Mouse (Mus musculus) heart, embryonic 10.5 days (tissue): ENCODE results near the gene Cenpo. TPM values are rescaled to one million over a fixed set of nuclear protein-coding genes. Genes with fewer than 3 reads are reported as not detected.
A peak's percentile ranks its signal among the peaks of the same experiment; 100 is the strongest.

Source experiments
- DNase-seq: peaks from one replicate; pipeline ENCODE4 v3.0.0-alpha.2; 2017; ENCODE audit warnings: low spot score
- H3K27ac ChIP-seq: fragments of 300-500 bp; sonication (generic); 2 replicates; pipeline ENCODE4 v1.5.1; 2016; ENCODE audit warnings: mild to moderate bottlenecking
- H3K27me3 ChIP-seq: fragments of 300-500 bp; sonication (generic); 2 replicates; pipeline ENCODE4 v1.6.1; 2016; ENCODE audit warnings: mild to moderate bottlenecking; ENCODE audit not compliant: poor library complexity, insufficient read depth, severe bottlenecking
- H3K36me3 ChIP-seq: fragments of 300-500 bp; sonication (generic); 2 replicates; pipeline ENCODE4 v1.6.1; 2016; ENCODE audit warnings: mild to moderate bottlenecking, moderate library complexity
- H3K4me1 ChIP-seq: fragments of 300-500 bp; sonication (generic); 2 replicates; pipeline ENCODE4 v1.6.1; 2016; ENCODE audit warnings: mild to moderate bottlenecking
- H3K4me3 ChIP-seq: fragments of 300-500 bp; sonication (generic); 2 replicates; pipeline ENCODE4 v1.5.1; 2016; ENCODE audit warnings: mild to moderate bottlenecking, moderate library complexity
- H3K9me3 ChIP-seq: fragments of 300-500 bp; sonication (generic); 2 replicates; pipeline ENCODE4 v1.6.1; 2016; ENCODE audit warnings: mild to moderate bottlenecking, moderate library complexity
- WGBS: fragments of 180-500 bp; shearing (Covaris S2); methylation state at CpG from one replicate; pipeline ENCODE4 v1.1.7; 2016; 5-methylcytosine and 5-hydroxymethylcytosine counted together
- polyA plus RNA-seq: library from polyadenylated mRNA; unstranded; fragments of >200 nt; fragmentation: Nextera tagmentation; extraction: Ambion mirVana; gene quantifications from 2 replicates; pipeline ENCODE4 v1.2.1, GENCODE M21; 2016

The Cenpo gene
- polyA plus RNA-seq, 1 experiment from 2014 or later: 14.5 TPM

DNA sequence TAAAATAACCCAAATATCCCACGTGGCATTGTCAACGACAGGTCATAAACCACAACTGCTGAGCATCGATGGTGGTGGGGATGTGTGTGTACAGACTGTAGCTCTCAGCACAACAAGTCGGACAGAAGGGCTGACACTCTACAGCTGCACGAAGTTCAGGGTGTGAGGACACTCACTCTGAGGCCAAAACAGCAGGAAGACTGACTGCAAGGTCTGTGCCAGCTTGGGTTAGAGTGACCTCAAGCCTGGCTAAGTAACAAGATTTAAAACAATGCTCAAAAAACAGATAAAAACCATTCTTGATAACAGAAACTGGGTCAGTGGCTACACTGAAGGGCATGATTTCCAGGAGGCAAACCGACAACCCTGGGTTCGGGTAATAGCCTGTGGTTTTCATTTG is 3.9 kb downstream of the Cenpo start:
- Histone ChIP-seq H3K4me1 (peaks cover 8% of the 10 kb centered on the region; the same call in 1 of the 2 replicates), H3K36me3 (peaks cover 48% of the 10 kb centered on the region), H3K4me3 (no peak overlapping the region), H3K27me3 (no peaks in the 10 kb centered on the region), H3K27ac (no peak overlapping the region), H3K9me3 (no peaks in the 10 kb centered on the region)
- no peak for DNase-seq
- 92% methylated on average over 7 of the region's 7 CpGs for WGBS

DNA sequence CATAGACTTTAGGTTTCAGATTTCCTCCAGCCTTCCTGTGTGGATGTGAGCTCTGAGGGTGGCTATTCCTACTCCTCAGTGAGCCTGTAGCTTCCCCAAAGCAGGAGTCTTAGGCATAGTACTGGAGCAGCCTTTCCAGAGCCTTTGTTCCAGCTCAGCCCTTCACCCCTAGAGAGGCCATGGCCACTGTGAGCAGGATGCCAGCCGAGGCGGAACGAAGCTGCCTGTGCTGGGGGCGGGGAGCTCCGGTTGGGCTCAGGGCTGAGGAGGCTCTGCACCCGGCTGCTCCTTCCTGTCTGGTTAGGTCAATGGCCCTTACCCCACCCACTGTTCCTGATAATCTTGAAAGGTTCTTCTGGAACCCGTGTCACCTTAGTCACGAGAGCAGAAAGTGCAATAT is 21.2 kb downstream of the Cenpo start:
- peaks cover 80% of the 10 kb centered on the region for H3K36me3 ChIP-seq
- 76% methylated on average over 8 of the region's 8 CpGs for WGBS
- no peaks in the 10 kb centered on the region for H3K27me3 ChIP-seq
- H3K4me1 ChIP-seq: no peaks in the 10 kb centered on the region
- H3K4me3 ChIP-seq: no peak overlapping the region
- H3K27ac ChIP-seq: 0 out of 2 replicates have a peak overlapping the region, but pooled peaks have one; percentile 12
- no peak for DNase-seq
- H3K9me3 ChIP-seq: no peaks in the 10 kb centered on the region

DNA sequence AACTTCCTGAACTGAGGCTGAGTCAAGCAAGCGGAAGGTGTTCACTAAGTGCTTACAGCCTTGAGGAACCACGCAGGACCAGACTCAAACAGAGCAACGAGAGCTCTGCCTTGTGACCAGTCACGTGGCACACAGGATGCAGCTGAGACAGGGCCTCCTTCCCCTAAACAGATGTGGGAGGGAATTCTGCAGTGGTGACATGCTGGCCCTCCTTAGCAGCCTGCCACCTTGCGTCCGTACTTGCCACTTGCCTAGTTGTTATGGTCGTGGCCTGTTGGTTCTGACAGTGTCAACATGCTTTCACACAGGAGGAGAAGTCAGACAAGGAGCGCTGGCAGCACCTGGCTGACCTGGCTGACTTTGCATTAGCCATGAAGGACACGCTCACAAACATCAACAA is 22.9 kb downstream of the Cenpo start:
- no peak for DNase-seq
- Histone ChIP-seq H3K27ac (no peak overlapping the region), H3K9me3 (no peaks in the 10 kb centered on the region), H3K27me3 (no peaks in the 10 kb centered on the region), H3K36me3 (peaks cover 79% of the 10 kb centered on the region), H3K4me3 (no peak overlapping the region), H3K4me1 (no peaks in the 10 kb centered on the region)
- WGBS: 92% methylated on average over 9 of the region's 9 CpGs

DNA sequence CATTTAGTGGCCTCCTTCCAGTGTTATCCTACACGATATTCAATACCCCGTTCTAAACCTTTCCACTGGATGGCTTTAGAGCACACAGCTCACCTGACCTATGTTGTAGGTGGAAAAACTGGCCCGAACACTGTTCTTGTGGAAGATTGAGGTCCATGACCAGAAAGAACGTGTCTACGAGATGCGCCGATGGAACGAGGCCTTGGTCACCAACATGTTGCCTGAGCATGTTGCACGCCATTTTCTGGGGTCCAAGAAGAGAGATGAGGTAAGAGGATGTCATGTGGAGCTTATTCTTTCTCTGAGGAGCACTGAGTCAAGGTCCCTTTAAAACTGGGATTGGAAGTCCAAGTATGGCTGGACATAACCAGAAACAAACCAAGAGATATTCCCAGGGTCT is 24.9 kb downstream of the Cenpo start:
- H3K36me3 ChIP-seq: peaks cover 70% of the 10 kb centered on the region
- 91% methylated on average over 9 of the region's 9 CpGs for WGBS

DNA sequence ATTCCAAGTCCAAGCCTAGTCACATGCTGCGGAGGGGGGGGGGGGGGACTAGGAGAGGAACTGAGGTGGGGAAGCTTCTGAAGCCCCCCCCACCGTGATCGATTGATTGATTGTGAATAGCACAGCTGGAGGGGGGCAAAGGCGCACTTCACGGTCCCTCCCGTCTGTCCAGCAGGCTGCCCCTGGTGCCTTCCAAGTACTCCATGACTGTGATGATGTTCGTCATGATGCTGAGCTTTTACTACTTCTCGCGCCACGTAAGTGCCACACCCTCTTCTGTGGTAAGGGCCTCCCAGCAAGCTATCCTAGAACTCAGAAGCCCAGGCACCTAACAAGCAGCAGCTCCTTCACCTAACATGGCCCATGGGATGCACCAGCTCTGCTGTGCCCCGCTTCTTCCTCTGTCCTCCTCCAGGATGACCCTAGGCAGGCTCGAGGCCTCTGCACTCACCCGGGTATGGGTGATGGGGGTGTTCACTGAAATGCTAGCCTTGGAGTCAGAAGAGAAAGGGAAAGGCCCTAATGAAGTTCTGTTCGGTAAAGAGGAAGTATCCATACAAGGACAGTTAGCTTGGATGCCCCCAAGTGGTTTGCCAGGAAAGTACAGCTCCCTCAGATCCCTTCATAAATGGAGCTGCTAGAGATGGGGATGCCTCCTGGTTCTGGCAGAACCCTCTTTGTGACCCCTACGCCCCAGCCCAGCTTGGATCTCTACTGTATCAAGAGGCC is 25.5 kb downstream of the Cenpo start:
- peaks cover 69% of the 10 kb centered on the region for H3K36me3 ChIP-seq
- H3K4me1 ChIP-seq: no peaks in the 10 kb centered on the region
- 82% methylated on average over 15 of the region's 15 CpGs for WGBS
- no peak overlapping the region for H3K4me3 ChIP-seq
- H3K27me3 ChIP-seq: no peaks in the 10 kb centered on the region
- no peaks in the 10 kb centered on the region for H3K9me3 ChIP-seq
- no peak overlapping the region for H3K27ac ChIP-seq
- DNase-seq: no peak

More for the DNA sequence above, 24.9 kb downstream of the Cenpo start:
- no peaks in the 10 kb centered on the region for H3K4me1 ChIP-seq
- no peak overlapping the region for H3K27ac ChIP-seq
- no peaks in the 10 kb centered on the region for H3K27me3 ChIP-seq
- H3K9me3 ChIP-seq: no peaks in the 10 kb centered on the region
- no peak for DNase-seq
- no peak overlapping the region for H3K4me3 ChIP-seq

DNA sequence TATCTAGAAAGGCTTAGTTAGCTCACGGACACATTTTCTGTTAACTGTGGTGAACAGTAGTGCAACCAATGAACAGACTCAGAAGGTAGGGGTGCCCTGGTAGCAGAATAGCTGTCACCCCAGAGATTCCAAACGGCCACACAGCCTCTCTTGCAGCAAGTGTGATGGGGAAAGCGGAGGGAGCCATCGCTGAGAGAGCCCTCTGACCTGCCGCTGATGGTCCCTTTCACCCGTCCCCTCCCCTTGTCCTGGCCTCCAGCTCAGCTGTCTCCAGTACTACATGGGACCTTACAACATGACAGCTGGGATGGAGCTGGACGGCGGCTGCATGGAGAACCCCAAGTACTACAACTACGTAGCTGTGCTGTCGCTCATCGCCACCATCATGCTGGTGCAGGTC is 28.0 kb downstream of the Cenpo start:
- no peaks in the 10 kb centered on the region for H3K27me3 ChIP-seq
- WGBS: 94% methylated on average over 11 of the region's 11 CpGs
- DNase-seq: no peak
- H3K4me1 ChIP-seq: 0 out of 2 replicates have a peak, but pooled peaks cover 3% of the 10 kb centered on the region
- H3K27ac ChIP-seq: no peak overlapping the region
- H3K4me3 ChIP-seq: no peak overlapping the region
- H3K36me3 ChIP-seq: peaks cover 55% of the 10 kb centered on the region
- no peaks in the 10 kb centered on the region for H3K9me3 ChIP-seq

DNA sequence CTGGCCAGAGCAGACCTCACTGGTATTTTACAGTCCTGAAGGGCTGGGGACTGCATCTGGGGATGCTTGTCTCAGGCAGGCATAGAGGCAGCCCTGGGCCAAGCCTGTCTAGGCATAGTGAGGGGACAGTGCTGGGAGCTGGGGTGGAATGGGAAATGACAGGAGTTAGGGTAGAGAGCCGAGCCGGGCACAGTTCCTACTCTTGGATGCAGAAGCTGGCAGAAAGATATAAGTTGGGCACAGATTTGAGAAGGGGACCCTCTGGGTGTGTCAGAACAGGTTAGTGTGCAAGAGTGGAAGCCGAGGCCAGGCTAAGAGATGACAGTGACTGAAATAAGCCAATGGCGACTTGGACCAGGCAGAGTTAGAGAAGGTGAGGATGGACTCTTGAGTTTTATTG is 31.9 kb downstream of the Cenpo start:
- no peak overlapping the region for H3K27ac ChIP-seq
- H3K9me3 ChIP-seq: no peaks in the 10 kb centered on the region
- 79% methylated on average over 4 of the region's 4 CpGs for WGBS
- 0 out of 2 replicates have a peak, but pooled peaks cover 7% of the 10 kb centered on the region for H3K4me1 ChIP-seq
- no peaks in the 10 kb centered on the region for H3K27me3 ChIP-seq
- no peak overlapping the region for H3K4me3 ChIP-seq
- DNase-seq: no peak
- H3K36me3 ChIP-seq: peaks cover 48% of the 10 kb centered on the region

DNA sequence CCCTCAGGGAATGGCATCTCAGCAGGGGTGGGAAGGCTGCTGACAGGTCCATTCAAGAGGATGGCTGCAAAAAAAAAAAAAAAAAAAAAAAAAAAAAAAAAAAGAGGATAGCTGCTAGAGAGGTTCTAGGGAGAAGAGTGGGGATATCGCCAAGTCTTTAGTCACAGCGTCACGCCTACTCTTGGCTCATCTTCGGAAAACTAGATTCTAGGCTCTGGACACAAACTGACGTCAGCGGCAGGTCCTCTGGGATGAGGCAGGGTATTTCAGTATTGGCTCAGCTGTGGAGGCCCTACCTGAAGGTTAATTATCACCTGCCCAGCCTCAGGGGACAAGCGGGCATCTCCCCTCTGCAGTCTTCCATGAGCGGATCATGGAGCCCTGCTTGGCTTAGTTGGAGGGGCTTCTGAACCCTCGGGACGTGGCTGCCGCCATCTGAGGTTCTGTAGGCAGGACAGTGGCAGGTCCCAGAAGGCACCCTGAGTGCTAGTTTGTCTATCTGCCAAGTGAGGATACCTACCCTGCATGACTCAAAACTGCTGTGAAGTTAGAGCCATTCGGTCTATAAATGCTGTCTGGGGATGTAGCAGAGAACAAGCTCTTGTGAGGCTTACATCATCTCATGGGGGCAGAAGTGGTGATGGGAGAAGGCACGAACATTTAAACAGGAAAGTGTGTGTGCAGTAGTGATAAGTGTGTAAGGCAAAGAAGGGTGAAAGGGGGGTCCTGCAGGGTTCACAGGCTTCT is 32.5 kb downstream of the Cenpo start:
- no peak overlapping the region for H3K4me3 ChIP-seq
- H3K27me3 ChIP-seq: no peaks in the 10 kb centered on the region
- no peak overlapping the region for H3K27ac ChIP-seq
- H3K4me1 ChIP-seq: 0 out of 2 replicates have a peak, but pooled peaks cover 7% of the 10 kb centered on the region
- WGBS: 88% methylated on average over 13 of the region's 13 CpGs
- peaks cover 43% of the 10 kb centered on the region for H3K36me3 ChIP-seq
- no peak for DNase-seq
- H3K9me3 ChIP-seq: no peaks in the 10 kb centered on the region

DNA sequence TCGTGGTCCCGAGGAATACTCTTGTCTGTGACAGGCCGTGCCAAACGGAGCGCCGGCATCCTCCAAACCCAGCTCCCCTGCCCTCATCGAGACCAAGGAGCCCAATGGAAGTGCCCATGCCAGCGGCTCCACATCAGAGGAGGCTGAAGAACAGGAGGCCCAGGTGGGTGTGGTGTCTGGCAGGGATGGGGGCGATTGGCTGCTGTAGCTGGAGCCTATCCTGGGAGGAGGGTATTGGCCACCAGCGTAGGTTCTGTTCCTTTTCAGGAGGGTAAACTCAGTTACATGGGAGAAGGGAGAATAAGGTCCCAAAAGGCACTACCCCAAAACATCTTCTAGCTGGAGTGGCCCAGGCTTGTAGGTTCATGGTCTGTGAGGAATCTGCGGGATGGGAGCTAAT is 34.8 kb downstream of the Cenpo start:
- no peak for DNase-seq
- WGBS: 92% methylated on average over 11 of the region's 11 CpGs
- H3K36me3 ChIP-seq: peaks cover 31% of the 10 kb centered on the region

DNA sequence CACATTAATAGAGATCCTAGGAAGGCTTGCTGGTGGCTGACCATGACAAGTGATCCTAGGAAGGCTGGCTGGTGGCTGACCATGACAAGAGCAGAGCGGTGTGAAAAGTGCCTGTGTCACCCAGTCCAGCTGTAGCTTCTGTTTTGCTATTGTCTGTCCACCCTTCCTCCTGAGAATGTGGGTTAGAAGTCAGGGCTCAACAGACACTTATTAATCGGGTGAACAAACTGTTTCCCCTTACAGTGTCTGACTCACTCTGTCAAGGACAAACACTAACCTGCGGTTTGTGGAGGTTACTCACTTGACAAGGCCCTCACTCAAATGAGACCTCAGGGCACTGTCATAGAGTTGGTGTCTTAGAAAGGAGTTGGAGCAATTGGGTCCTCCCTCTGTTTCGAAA is 35.4 kb downstream of the Cenpo start:
- Histone ChIP-seq H3K9me3 (no peaks in the 10 kb centered on the region), H3K36me3 (peaks cover 27% of the 10 kb centered on the region), H3K4me3 (no peak overlapping the region), H3K27ac (no peak overlapping the region), H3K27me3 (no peaks in the 10 kb centered on the region), H3K4me1 (peaks cover 16% of the 10 kb centered on the region; the same call in 1 of the 2 replicates)
- no peak for DNase-seq
- WGBS: 85% methylated on average over 4 of the region's 4 CpGs

More for the DNA sequence above, 34.8 kb downstream of the Cenpo start:
- Histone ChIP-seq H3K27me3 (no peaks in the 10 kb centered on the region), H3K4me1 (peaks cover 10% of the 10 kb centered on the region; the same call in 1 of the 2 replicates), H3K27ac (no peak overlapping the region), H3K4me3 (no peak overlapping the region), H3K9me3 (no peaks in the 10 kb centered on the region)

DNA sequence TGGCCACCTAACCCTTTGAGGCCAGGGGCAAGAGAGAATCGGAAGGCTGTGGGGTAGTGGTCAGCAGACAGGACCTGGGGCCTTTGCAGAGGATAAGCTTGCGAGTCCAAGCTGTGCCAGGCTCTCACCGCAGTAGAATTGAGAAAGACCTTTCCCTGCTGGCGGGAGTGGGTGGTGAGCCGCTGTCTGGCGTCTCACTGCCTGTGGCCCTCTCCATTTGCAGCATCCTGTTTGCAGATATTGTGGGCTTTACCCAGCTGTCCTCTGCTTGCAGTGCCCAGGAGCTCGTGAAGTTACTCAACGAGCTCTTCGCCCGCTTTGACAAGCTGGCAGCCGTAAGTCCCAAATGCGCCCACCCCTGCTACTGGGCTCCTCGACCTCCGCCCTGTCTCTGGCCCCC is 39.5 kb downstream of the Cenpo start:
- H3K27ac ChIP-seq: no peak overlapping the region
- peaks cover 7% of the 10 kb centered on the region for H3K36me3 ChIP-seq
- 92% methylated on average over 14 of the region's 14 CpGs for WGBS

DNA sequence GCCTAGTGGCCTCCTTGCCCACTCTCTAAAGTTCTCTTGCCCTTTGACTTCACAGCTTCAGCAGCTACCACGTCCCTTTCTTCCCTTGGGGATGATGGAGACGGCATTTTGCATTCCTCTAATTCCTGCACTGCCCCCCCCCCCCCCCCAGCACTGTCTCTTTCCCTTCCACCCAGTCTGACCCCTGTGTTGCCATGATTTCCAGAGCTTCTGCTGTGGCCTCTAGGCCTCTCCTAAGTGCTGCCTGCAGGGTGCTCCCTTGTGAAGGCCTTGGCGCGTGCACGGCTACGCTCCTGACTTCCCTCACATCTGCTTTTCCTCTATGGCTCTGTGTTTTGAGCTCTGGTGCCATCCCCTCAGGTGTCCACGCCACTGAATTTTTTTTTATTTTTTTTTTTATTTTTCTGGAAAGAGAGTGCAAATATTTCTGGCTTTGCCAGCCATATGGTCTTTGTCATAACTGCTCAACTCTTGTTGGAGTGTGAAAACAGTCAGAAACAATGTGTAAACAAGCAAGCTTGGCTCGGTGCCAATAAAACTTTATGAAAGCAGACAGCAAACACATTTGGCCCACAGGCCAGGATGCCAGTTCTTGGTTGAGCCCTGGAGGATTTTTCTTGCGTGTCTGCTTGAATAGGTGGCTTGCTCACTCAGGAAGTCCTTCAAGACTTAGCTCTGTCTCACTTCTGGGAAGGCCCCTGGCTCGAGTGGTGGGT is 40.9 kb downstream of the Cenpo start:
- H3K4me1 ChIP-seq: peaks cover 43% of the 10 kb centered on the region
- peaks cover 7% of the 10 kb centered on the region; the same call in 1 of the 2 replicates for H3K36me3 ChIP-seq
- no peaks in the 10 kb centered on the region for H3K9me3 ChIP-seq
- DNase-seq: no peak
- no peaks in the 10 kb centered on the region for H3K27me3 ChIP-seq
- peak overlapping the region; percentile 64 for H3K27ac ChIP-seq
- no peak overlapping the region for H3K4me3 ChIP-seq
- WGBS: 62% methylated on average over 10 of the region's 10 CpGs

More for the DNA sequence above, 39.5 kb downstream of the Cenpo start:
- DNase-seq: no peak
- Histone ChIP-seq H3K4me1 (peaks cover 32% of the 10 kb centered on the region), H3K27me3 (no peaks in the 10 kb centered on the region), H3K9me3 (no peaks in the 10 kb centered on the region), H3K4me3 (no peak overlapping the region)

DNA sequence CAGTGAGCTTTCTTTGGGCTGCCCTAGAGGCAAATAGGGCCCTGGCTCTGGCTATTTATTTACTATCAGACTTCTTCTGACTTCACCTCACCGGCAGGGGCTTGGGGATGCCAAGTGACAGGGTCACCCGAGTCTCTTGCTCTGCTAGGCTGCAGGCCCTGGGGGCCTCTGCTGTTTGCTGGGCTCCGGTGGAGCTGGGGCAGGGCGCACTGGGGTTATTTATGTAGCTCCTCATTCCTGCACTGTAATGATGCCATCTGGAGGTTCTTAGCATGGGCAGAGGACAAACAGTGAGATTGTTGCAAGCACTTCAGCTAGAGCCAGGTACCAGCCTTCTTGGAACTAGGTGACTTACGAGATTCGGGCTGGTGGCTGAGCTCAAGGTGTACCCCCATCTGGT is 41.6 kb downstream of the Cenpo start:
- no peak for DNase-seq
- no peaks in the 10 kb centered on the region for H3K9me3 ChIP-seq
- H3K27ac ChIP-seq: peak overlapping the region; percentile 64
- peaks cover 49% of the 10 kb centered on the region for H3K4me1 ChIP-seq
- 70% methylated on average over 6 of the region's 6 CpGs for WGBS
- H3K36me3 ChIP-seq: peaks cover 3% of the 10 kb centered on the region; the same call in 1 of the 2 replicates
- no peak overlapping the region for H3K4me3 ChIP-seq
- no peaks in the 10 kb centered on the region for H3K27me3 ChIP-seq
